Comparison of ENCODE assay signal across 13 mouse cellular contexts in the genomic region with DNA sequence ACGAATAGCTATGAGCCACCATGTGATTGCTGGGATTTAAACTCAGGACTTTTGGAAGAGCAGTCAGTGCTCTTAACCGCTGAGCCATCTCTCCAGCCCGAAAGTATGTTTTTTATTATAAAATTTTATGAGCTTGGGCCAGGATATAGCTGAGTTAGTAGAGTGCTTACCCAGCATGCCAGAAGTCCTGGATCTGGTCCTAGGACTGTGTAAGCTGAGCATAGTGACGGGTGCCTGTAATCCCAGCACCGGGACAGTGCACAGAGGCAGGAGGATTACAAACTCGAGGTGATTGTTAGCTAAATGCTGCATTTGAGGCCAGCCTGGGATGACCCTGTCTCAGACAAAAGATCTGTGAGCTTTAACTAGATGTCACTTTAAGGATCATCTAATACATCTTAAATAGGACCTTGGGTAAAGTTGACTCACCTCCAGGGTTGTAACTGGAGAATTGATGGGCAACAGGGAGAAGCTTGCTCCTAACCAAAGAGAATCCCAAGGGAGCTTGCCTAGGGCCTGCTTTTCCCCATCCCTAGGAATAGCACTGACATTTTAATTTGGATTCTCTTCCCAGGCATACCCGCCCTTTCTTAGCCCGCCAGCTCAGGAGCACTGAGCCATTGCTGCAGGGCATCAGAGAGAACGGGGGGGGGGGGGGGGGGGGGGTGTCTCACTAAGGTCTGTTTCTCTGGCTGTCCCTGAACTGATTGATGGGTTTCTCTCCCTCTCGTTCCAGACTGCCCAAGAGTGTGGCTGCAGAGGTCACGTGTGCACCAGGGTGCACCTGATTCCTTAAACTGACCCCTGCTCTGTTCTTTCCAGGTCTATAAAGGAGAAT. TPM values are rescaled to one million over a fixed set of nuclear protein-coding genes. Genes with fewer than 3 reads are reported as not detected.
DNase-seq lines count a peak whose midpoint lies in the region; ATAC-seq and TF ChIP-seq lines count a peak whose summit lies in the region.
"Had no signal": no experiment of that assay in that cellular context is flagged by ENCODE, and none has a peak within 500 bp of the region (broad histone marks: within the 10 kb centered on the region; RNA-seq: fewer than 3 reads in every experiment).

No protein-coding gene starts in this region.

- no peak overlapping the region; the same call in 1 of the 2 replicates for H3K27ac ChIP-seq in kidney, embryonic 15.5 days
- H3K27ac ChIP-seq in cortical plate, adult 2 months (ENCODE audit: insufficient read depth, low read length), result peak overlapping the region; percentile 68; the same call in 1 of the 2 replicates
- H3K27ac ChIP-seq: liver, embryonic 15.5 days had no signal

- 0 out of 2 replicates have a peak, but pooled peaks cover 2% of the 10 kb centered on the region for H3K4me1 ChIP-seq in kidney, embryonic 15.5 days
- peaks cover 3% of the 10 kb centered on the region for H3K4me1 ChIP-seq in cortical plate, adult 2 months (ENCODE audit: control insufficient read depth, insufficient read depth, low read length)
- H3K4me1 ChIP-seq: liver, embryonic 15.5 days had no signal

- TF ChIP-seq POLR2A in cortical plate, adult 2 months (IDR thresholded peaks at IDR 0.05; ENCODE audit: extremely low read depth, insufficient read depth, low read length), result no peak
- no peak for TF ChIP-seq POLR2A in myocyte (IDR thresholded peaks at IDR 0.05; ENCODE audit: insufficient read length, low read depth)

- H3K9me3 ChIP-seq in kidney, embryonic 15.5 days (replicated peaks), result no peaks in the 10 kb centered on the region
- H3K9me3 ChIP-seq: liver, embryonic 15.5 days had no signal

- H3K4me2 ChIP-seq in kidney, embryonic 15.5 days, result no peak overlapping the region
- peak overlapping the region; percentile 35 for H3K4me2 ChIP-seq in myocyte (ENCODE audit: low read depth)
- H3K4me2 ChIP-seq: liver, embryonic 15.5 days had no signal

- no peak overlapping the region for H3K4me3 ChIP-seq in kidney, embryonic 15.5 days (replicated peaks)
- no peak overlapping the region for H3K4me3 ChIP-seq in cortical plate, adult 2 months (ENCODE audit: insufficient read depth, low read length)
- H3K4me3 ChIP-seq in myocyte, result no peak overlapping the region
- H3K4me3 ChIP-seq: liver, embryonic 15.5 days had no signal

- no peak for TF ChIP-seq CTCF in cortical plate, adult 2 months (IDR thresholded peaks at IDR 0.05; ENCODE audit: extremely low read depth, insufficient read depth, low read length)

- 60% methylated on average over 11 of the region's 11 CpGs for WGBS in kidney, embryonic 15.5 days

- no peaks in the 10 kb centered on the region for H3K79me2 ChIP-seq in myocyte (ENCODE audit: control insufficient read depth, insufficient read depth)

- no peak overlapping the region for H3K9ac ChIP-seq in kidney, embryonic 15.5 days
- H3K9ac ChIP-seq: liver, embryonic 15.5 days had no signal

- peaks cover 17% of the 10 kb centered on the region; the same call in 1 of the 2 replicates for H3K36me3 ChIP-seq in kidney, embryonic 15.5 days
- no peaks in the 10 kb centered on the region for H3K36me3 ChIP-seq in myocyte (ENCODE audit: control insufficient read depth, insufficient read depth)

- H3ac ChIP-seq in myocyte (ENCODE audit: control insufficient read depth, insufficient read length), result no peak overlapping the region

- ATAC-seq in kidney, embryonic 15.5 days (replicated peaks; ENCODE audit: low FRiP score), result no peak
- ATAC-seq: forebrain, embryonic 16.5 days had no signal

- no peaks in the 10 kb centered on the region for H3K27me3 ChIP-seq in kidney, embryonic 15.5 days
- no peaks in the 10 kb centered on the region for H3K27me3 ChIP-seq in myocyte (ENCODE audit: control insufficient read depth, insufficient read depth, insufficient read length)
- H3K27me3 ChIP-seq: liver, embryonic 15.5 days had no signal

- DNase-seq in kidney, postnatal 14 days, result peak; percentile 26
- peak; percentile 74 for DNase-seq in NIH3T3 (ENCODE audit: low read depth)
- no peak for DNase-seq in cerebellum, postnatal 10 days
- no peak for DNase-seq in neural tube, embryonic 10.5 days (ENCODE audit: extremely low spot score, low spot score)
- DNase-seq: cerebellum, adult 18-20 months; heart, adult 18-20 months; right cerebral cortex, postnatal 25 days; thymus, postnatal 14 days had no signal

TF ChIP-seq in myocyte, 11 proteins besides CTCF, POLR2A, EP300 and RAD21:
- TF ChIP-seq E2F4 (IDR thresholded peaks at IDR 0.05; ENCODE audit: insufficient read depth) (no peak), MYOG (IDR thresholded peaks at IDR 0.05; ENCODE audit: control insufficient read depth in 1 of 3, insufficient read depth in 1 of 3, insufficient read length in 2 of 3, low read depth in 2 of 3) (no peak), SRF (IDR thresholded peaks at IDR 0.05; ENCODE audit: control insufficient read depth, insufficient read length, low read depth) (no peak), POLR2AphosphoS2 (IDR thresholded peaks at IDR 0.05; ENCODE audit: insufficient read length, low read depth) (no peak), MYOD1 (IDR thresholded peaks at IDR 0.05; ENCODE audit: control insufficient read depth in 1 of 3, insufficient read length in 2 of 3, low read depth in 2 of 3) (no peak), TCF12 (IDR thresholded peaks at IDR 0.05; ENCODE audit: insufficient read depth, poor library complexity, severe bottlenecking) (no peak), MAX (IDR thresholded peaks at IDR 0.05; ENCODE audit: low read depth) (no peak), TCF3 (IDR thresholded peaks at IDR 0.05; ENCODE audit: insufficient read length, low read depth) (no peak), REST (IDR thresholded peaks at IDR 0.05; ENCODE audit: insufficient read depth, insufficient read length) (no peak), CEBPB (IDR thresholded peaks at IDR 0.05; ENCODE audit: insufficient read depth, poor library complexity, severe bottlenecking) (no peak), USF1 (IDR thresholded peaks at IDR 0.05; ENCODE audit: low read depth) (no peak)

RNA-seq across cellular contexts. Expression of a gene that starts 15.8 kb away (rescaled TPM):
- 4.7 and 5.0 TPM in 2 replicates for polyA plus RNA-seq in kidney, embryonic 15.5 days (2015; fragmentation: Nextera tagmentation; extraction: Ambion mirVana)
- 8.0 and 8.7 TPM in 2 replicates for polyA plus RNA-seq in cortical plate, adult 2 months (2012; rRNA removed)
- polyA plus RNA-seq in myocyte (2012; fragmentation: generic; extraction: Trizol), result 4.5 TPM

RNA-seq across cellular contexts. Expression of a gene that starts 42.7 kb away (rescaled TPM):
- polyA plus RNA-seq in kidney, embryonic 15.5 days (2015; fragmentation: Nextera tagmentation; extraction: Ambion mirVana), result 30.0 and 32.1 TPM in 2 replicates
- 38.5 and 43.6 TPM in 2 replicates for polyA plus RNA-seq in cortical plate, adult 2 months (2012; rRNA removed)
- 18.8 TPM for polyA plus RNA-seq in myocyte (2012; fragmentation: generic; extraction: Trizol)

RNA-seq across cellular contexts. Expression of a gene that starts 55.8 kb away (rescaled TPM):
- 67.7 and 72.5 TPM in 2 replicates for polyA plus RNA-seq in kidney, embryonic 15.5 days (2015; fragmentation: Nextera tagmentation; extraction: Ambion mirVana)
- polyA plus RNA-seq in cortical plate, adult 2 months (2012; rRNA removed), result 32.8 and 33.0 TPM in 2 replicates
- polyA plus RNA-seq in myocyte (2012; fragmentation: generic; extraction: Trizol), result 9.4 TPM

Comparison
In these comparisons a context has a peak if more than half of its experiments do, and no peak if none do; other contexts are left out.
1. DNase-seq: peak in kidney, postnatal 14 days (single experiment) and NIH3T3 (single experiment); none in cerebellum, postnatal 10 days (0 of 2) and neural tube, embryonic 10.5 days (single experiment).